Mouse (Mus musculus): ENCODE results near the gene Dnajc10. TPM values are rescaled to one million over a fixed set of nuclear protein-coding genes. Genes with fewer than 3 reads are reported as not detected.

The Dnajc10 gene
- total RNA-seq (2022): 10 to 100 TPM; 21.7 to 25.0 (median 24.2) TPM

- peak; percentile 81 to 82 for DNase-seq (ENCODE audit: low spot score in 2 of 2)
Measured at GRCm38 (mm10) chr2:80315242-80316161, at the start of gene Dnajc10. Gene Dnajc10 (plus strand): TSS chr2:80315466.

GRCm38 (mm10) chr2:80266894-80267293 is 48.4 kb upstream of the Dnajc10 start:
- DNase-seq (ENCODE audit: low spot score in 2 of 2): peak; percentile 13 to 29

- DNase-seq (ENCODE audit: low spot score in 2 of 2): no peak
Measured at GRCm38 (mm10) chr2:80268053-80268452, 47.2 kb upstream of the Dnajc10 start.

GRCm38 (mm10) chr2:80271431-80271830 is 43.8 kb upstream of the Dnajc10 start:
- DNase-seq (ENCODE audit: low spot score in 2 of 2): peak in 1 of 2 experiments; percentile 8

- DNase-seq (ENCODE audit: low spot score in 2 of 2): no peak
Measured at GRCm38 (mm10) chr2:80273038-80273437, 42.2 kb upstream of the Dnajc10 start.

GRCm38 (mm10) chr2:80273763-80274162 is 41.5 kb upstream of the Dnajc10 start:
- DNase-seq (ENCODE audit: low spot score in 2 of 2): no peak

GRCm38 (mm10) chr2:80275136-80275535 is 40.1 kb upstream of the Dnajc10 start:
- no peak for DNase-seq (ENCODE audit: low spot score in 2 of 2)

- DNase-seq (ENCODE audit: low spot score in 2 of 2): no peak
Measured at GRCm38 (mm10) chr2:80282214-80282613, 33.1 kb upstream of the Dnajc10 start.

- DNase-seq (ENCODE audit: low spot score in 2 of 2): no peak
Measured at GRCm38 (mm10) chr2:80286397-80286796, 28.9 kb upstream of the Dnajc10 start.

GRCm38 (mm10) chr2:80292172-80292571 is 23.1 kb upstream of the Dnajc10 start, which contains the start of gene Prdx6b:
Gene Prdx6b (plus strand): TSS chr2:80292472.
- DNase-seq (ENCODE audit: low spot score in 2 of 2): no peak

- DNase-seq (ENCODE audit: low spot score in 2 of 2): no peak
Measured at GRCm38 (mm10) chr2:80298334-80298733, 16.9 kb upstream of the Dnajc10 start.

- no peak for DNase-seq (ENCODE audit: low spot score in 2 of 2)
Measured at GRCm38 (mm10) chr2:80300806-80301205, 14.5 kb upstream of the Dnajc10 start.

GRCm38 (mm10) chr2:80303957-80304356 is 11.3 kb upstream of the Dnajc10 start:
- no peak for DNase-seq (ENCODE audit: low spot score in 2 of 2)

- no peak for DNase-seq (ENCODE audit: low spot score in 2 of 2)
Measured at GRCm38 (mm10) chr2:80307701-80308100, 7.6 kb upstream of the Dnajc10 start.

- DNase-seq (ENCODE audit: low spot score in 2 of 2): no peak
Measured at GRCm38 (mm10) chr2:80309775-80310174, 5.5 kb upstream of the Dnajc10 start.

GRCm38 (mm10) chr2:80310772-80311171 is 4.5 kb upstream of the Dnajc10 start:
- DNase-seq (ENCODE audit: low spot score in 2 of 2): no peak

GRCm38 (mm10) chr2:80311350-80311749 is 3.9 kb upstream of the Dnajc10 start:
- no peak for DNase-seq (ENCODE audit: low spot score in 2 of 2)

GRCm38 (mm10) chr2:80314201-80314600 is 1.1 kb upstream of the Dnajc10 start:
- no peak for DNase-seq (ENCODE audit: low spot score in 2 of 2)

- DNase-seq (ENCODE audit: low spot score in 2 of 2): no peak
Measured at GRCm38 (mm10) chr2:80314854-80315241, 418 bp upstream of the Dnajc10 start.

GRCm38 (mm10) chr2:80322878-80323277 is 7.6 kb downstream of the Dnajc10 start:
- no peak for DNase-seq (ENCODE audit: low spot score in 2 of 2)

GRCm38 (mm10) chr2:80325779-80326178 is 10.5 kb downstream of the Dnajc10 start:
- no peak for DNase-seq (ENCODE audit: low spot score in 2 of 2)

- no peak for DNase-seq (ENCODE audit: low spot score in 2 of 2)
Measured at GRCm38 (mm10) chr2:80327272-80327671, 12.0 kb downstream of the Dnajc10 start.
